8 mouse cellular contexts compared by ENCODE assay signal in genomic region chr12:25609045-25609444, GRCm38 (mm10).
DNase-seq lines count a peak whose midpoint lies in the region; ATAC-seq lines count a peak whose summit lies in the region.

No protein-coding gene starts in this region.

- ATAC-seq in megakaryocyte, adult 5-6 weeks (ENCODE audit: poor library complexity, severe bottlenecking) = no peak

- intact Hi-C loops in left cerebral cortex, postnatal 4 days (cut with DNase I) = no loop called here

- DNase-seq in cerebellum, postnatal 10 days = peak; percentile 58 to 68
- DNase-seq in cerebellum, adult 11 months = no peak
- DNase-seq in left cerebral cortex, postnatal 4 days = peak; percentile 68
- DNase-seq in left cerebral cortex, adult 18-20 months (ENCODE audit: low spot score in 2 of 2) = no peak
- DNase-seq in fibroblast of lung, adult 2 months (ENCODE audit: low read depth) = peak; percentile 42
- peak; percentile 79 for DNase-seq in lung, postnatal 10 days
- no peak for DNase-seq in spleen, postnatal 4 days (ENCODE audit: low spot score in 2 of 2)

Comparison
In these comparisons a context has a peak if more than half of its experiments do, and no peak if none do; other contexts are left out.
1. DNase-seq: peak in cerebellum, postnatal 10 days (2 of 2), left cerebral cortex, postnatal 4 days (single experiment), fibroblast of lung, adult 2 months (single experiment) and lung, postnatal 10 days (single experiment); none in cerebellum, adult 11 months (single experiment), left cerebral cortex, adult 18-20 months (0 of 2) and spleen, postnatal 4 days (0 of 2).